Mouse (Mus musculus) MEL (cell line): ENCODE results near the gene Tbc1d1.

Source experiments
- MAX ChIP-seq: IDR thresholded peaks from 2 replicates; pipeline ENCODE4 v1.6.1; 2011; ENCODE audit warnings: low read length, improper control_type of control experiment
- POLR2A ChIP-seq, 2 experiments: IDR thresholded peaks; 2 replicates each; pipeline ENCODE4 v1.6.1; 2011 to 2012; ENCODE audit warnings: low read length in 2 of 2, mild to moderate bottlenecking in 2 of 2, control low read depth in 1 of 2, improper control_type of control experiment in 1 of 2, low read depth in 1 of 2, moderate library complexity in 1 of 2; ENCODE audit not compliant: control insufficient read depth in 1 of 2, insufficient read depth in 1 of 2, poor library complexity in 1 of 2
- RCOR1 ChIP-seq: IDR thresholded peaks from 2 replicates; pipeline ENCODE4 v1.6.1; 2012; ENCODE audit warnings: low read depth, mild to moderate bottlenecking, inconsistent platforms, low read length, improper control_type of control experiment
- USF2 ChIP-seq, 2 experiments: IDR thresholded peaks; 2 replicates each; pipeline ENCODE4 v1.6.1; 2011 to 2012; ENCODE audit warnings: improper control_type of control experiment in 2 of 2, low read length in 2 of 2, borderline replicate concordance in 1 of 2, inconsistent platforms in 1 of 2, low read depth in 1 of 2, mild to moderate bottlenecking in 1 of 2; ENCODE audit not compliant: insufficient read depth in 1 of 2

DNA sequence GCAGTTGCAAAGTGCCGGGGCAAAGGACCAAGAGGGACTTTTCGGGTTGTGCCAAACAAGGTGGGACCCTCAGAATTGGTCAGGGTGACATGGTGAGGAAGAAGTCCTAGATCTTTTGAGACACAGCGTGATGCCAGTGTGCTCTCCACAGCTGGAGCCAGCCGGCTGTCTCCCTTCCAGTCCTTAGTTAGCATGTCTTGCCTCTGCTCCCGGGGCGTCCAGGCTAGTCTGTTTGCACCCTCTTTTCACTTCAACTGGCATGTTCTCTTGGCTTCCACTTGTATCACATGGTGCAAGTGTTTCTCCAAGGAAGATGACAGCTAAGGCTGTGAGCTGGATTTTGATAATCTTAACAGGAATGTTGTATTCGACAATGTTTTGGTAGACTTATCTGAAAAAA is 80.5 kb downstream of the Tbc1d1 start:
- TF ChIP-seq MAX, result no peak
- TF ChIP-seq POLR2A (IDR thresholded peaks at IDR 0.05; ENCODE audit: control insufficient read depth in 1 of 2, insufficient read depth in 1 of 2, low read depth in 1 of 2, low read length in 2 of 2, poor library complexity in 1 of 2), result no peak
- TF ChIP-seq RCOR1, result no peak
- no peak for TF ChIP-seq USF2 (IDR thresholded peaks at IDR 0.05; ENCODE audit: borderline replicate concordance in 1 of 2, insufficient read depth in 1 of 2, low read depth in 1 of 2, low read length in 2 of 2)
